21 mouse cellular contexts compared by ENCODE assay signal in the genomic region with DNA sequence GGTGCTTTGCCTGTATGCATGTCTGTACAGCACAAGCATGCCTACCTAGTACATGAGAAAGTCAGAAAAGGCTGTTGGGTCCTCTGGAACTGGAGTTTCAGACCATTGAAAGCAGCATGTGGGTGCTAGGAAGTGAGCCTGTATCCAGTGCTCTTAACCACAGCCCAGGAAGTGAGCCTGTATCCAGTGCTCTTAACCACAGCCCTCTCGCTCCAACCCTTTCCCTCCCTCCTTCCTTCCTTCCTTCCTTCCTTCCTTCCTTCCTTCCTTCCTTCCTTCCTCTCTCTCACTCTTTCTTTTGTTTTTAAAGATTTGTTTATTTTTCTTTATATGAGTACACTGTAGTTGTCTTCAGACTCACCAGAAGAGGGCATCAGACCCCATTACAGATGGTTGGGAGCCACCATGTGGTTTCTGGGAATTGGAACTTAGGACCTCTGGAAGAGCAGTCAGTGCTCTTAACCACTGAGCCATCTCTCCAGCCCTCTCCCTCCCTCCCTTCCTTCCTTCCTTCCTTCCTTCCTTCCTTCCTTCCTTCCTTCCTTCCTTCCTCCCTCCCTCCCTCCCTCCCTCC. TPM values are rescaled to one million over a fixed set of nuclear protein-coding genes. Genes with fewer than 3 reads are reported as not detected.
DNase-seq lines count a peak whose midpoint lies in the region; ATAC-seq and TF ChIP-seq lines count a peak whose summit lies in the region.
"Not testable (repeated sequence)": the region's sequence is repeated elsewhere in the genome, so short reads cannot be mapped to it uniquely, and the experiment has no call there.
"Had no signal": no experiment of that assay in that cellular context is flagged by ENCODE, and none has a peak within 500 bp of the region (broad histone marks: within the 10 kb centered on the region; RNA-seq: fewer than 3 reads in every experiment).

No protein-coding gene starts in this region.

- H3K79me2 ChIP-seq in heart, adult 2 months (replicated peaks; ENCODE audit: control insufficient read depth, insufficient read depth, low read length); macrophage (ENCODE audit: inconsistent target): not testable (repeated sequence)

- H3K4me3 ChIP-seq in heart, adult 2 months; kidney, adult 2 months (ENCODE audit: insufficient read depth, low read depth, low read length); liver, embryonic 14.5 days (ENCODE audit: insufficient read depth in 1 of 2, low read depth in 2 of 2, low read length in 2 of 2); macrophage (ENCODE audit: inconsistent target); stomach, postnatal 0 days (ENCODE audit: low read depth, low read length): not testable (repeated sequence)

- not testable (repeated sequence) for H3K27me3 ChIP-seq in heart, adult 2 months (ENCODE audit: control insufficient read depth, insufficient read depth, low read length); kidney, adult 2 months (replicated peaks; ENCODE audit: control insufficient read depth, insufficient read depth, low read length); liver, embryonic 14.5 days (ENCODE audit: control insufficient read depth, insufficient read depth, low read length); stomach, postnatal 0 days (ENCODE audit: control insufficient read depth, insufficient read depth, low read length)

- not testable (repeated sequence) for TF ChIP-seq POLR2A in heart, adult 2 months (IDR thresholded peaks at IDR 0.05; ENCODE audit: insufficient read depth, low read depth, low read length); kidney, adult 2 months (IDR thresholded peaks at IDR 0.05; ENCODE audit: low read depth, low read length)

- DNase-seq in 416B (ENCODE audit: low read depth): peak; percentile 30
- not testable (repeated sequence) for DNase-seq in heart, adult 2 months; kidney, adult 2 months; liver, embryonic 14.5 days (ENCODE audit: low read depth in 3 of 3, low spot score in 3 of 3); stomach, postnatal 0 days (ENCODE audit: low spot score)

- peak; percentile 54; the same call in 1 of the 2 replicates for ATAC-seq in common myeloid progenitor, adult 5-6 weeks (replicated peaks; ENCODE audit: low read depth, poor library complexity, severe bottlenecking)
- ATAC-seq in liver, embryonic 14.5 days (ENCODE audit: insufficient read depth); stomach, postnatal 0 days (ENCODE audit: low FRiP score, low TSS enrichment): not testable (repeated sequence)

- H3K27ac ChIP-seq in heart, adult 2 months; kidney, adult 2 months (ENCODE audit: insufficient read depth, low read depth, low read length); liver, embryonic 14.5 days; stomach, postnatal 0 days (replicated peaks): not testable (repeated sequence)
- H3K27ac ChIP-seq in macrophage: 0 out of 2 replicates have a peak overlapping the region, but pooled peaks have one; percentile 21

- not testable (repeated sequence) for H3K4me1 ChIP-seq in heart, adult 2 months (ENCODE audit: control insufficient read depth, insufficient read depth, low read length); kidney, adult 2 months (ENCODE audit: control insufficient read depth, insufficient read depth, low read length); liver, embryonic 14.5 days (replicated peaks; ENCODE audit: control insufficient read depth in 2 of 2, insufficient read depth in 2 of 2, low read length in 1 of 2); stomach, postnatal 0 days (replicated peaks; ENCODE audit: control insufficient read depth, insufficient read depth)

- peak; percentile 45 for TF ChIP-seq CTCF in heart, adult 2 months (IDR thresholded peaks at IDR 0.05)
- peak; percentile 16; the same call in 1 of the 2 replicates for TF ChIP-seq CTCF in kidney, adult 2 months (conservative IDR thresholded peaks at IDR 0.05; ENCODE audit: insufficient read depth, insufficient read length, low read depth, low read length)
- TF ChIP-seq CTCF in liver, embryonic 14.5 days (IDR thresholded peaks at IDR 0.05; ENCODE audit: low read depth): 0 out of 2 replicates have a peak, but pooled peaks have one; percentile 9
- peak; percentile 51 for TF ChIP-seq CTCF in stomach, postnatal 0 days (IDR thresholded peaks at IDR 0.05; ENCODE audit: low read depth)

- whole genome bisulfite sequencing in heart, adult 2 months: 42% methylated on average over 1 of the region's 1 CpGs
- WGBS in kidney, adult 2 months: 57% methylated on average over 1 of the region's 1 CpGs
- WGBS in liver, embryonic 14.5 days (ENCODE audit: insufficient replicate concordance): 29% methylated on average over 1 of the region's 1 CpGs
- 11% methylated on average over 1 of the region's 1 CpGs for WGBS in macrophage (ENCODE audit: missing documents)
- WGBS in stomach, postnatal 0 days: 74% methylated on average over 1 of the region's 1 CpGs

- H3K9ac ChIP-seq in heart, adult 2 months (ENCODE audit: low read depth, low read length); liver, embryonic 14.5 days (replicated peaks); stomach, postnatal 0 days (ENCODE audit: low read length): not testable (repeated sequence)

- TF ChIP-seq EP300 in heart, adult 2 months (IDR thresholded peaks at IDR 0.05; ENCODE audit: insufficient read depth, low read depth, low read length); liver, embryonic 14.5 days (IDR thresholded peaks at IDR 0.05; ENCODE audit: low read depth); stomach, postnatal 0 days (optimal IDR thresholded peaks at IDR 0.05): not testable (repeated sequence)

- not testable (repeated sequence) for H3K9me3 ChIP-seq in liver, embryonic 14.5 days (ENCODE audit: control insufficient read depth, low read length); stomach, postnatal 0 days (ENCODE audit: control insufficient read depth, low read length)

- H3K36me3 ChIP-seq in heart, adult 2 months (ENCODE audit: control insufficient read depth, insufficient read depth, low read length); kidney, adult 2 months (ENCODE audit: control insufficient read depth, insufficient read depth, low read length); liver, embryonic 14.5 days (replicated peaks; ENCODE audit: control insufficient read depth, insufficient read depth, low read depth); macrophage (ENCODE audit: inconsistent target); stomach, postnatal 0 days (ENCODE audit: control insufficient read depth, insufficient read depth, low read length): not testable (repeated sequence)

- intact Hi-C loops in heart, adult 2 months (cut with DNase I): loop anchor here (2.0 kb wide), 1 partner anchor 30 kb away; no protein-coding TSS in a partner anchor

- H3K4me2 ChIP-seq in liver, embryonic 14.5 days (ENCODE audit: low read depth); stomach, postnatal 0 days (replicated peaks; ENCODE audit: low read depth): not testable (repeated sequence)

RNA-seq across cellular contexts. Expression of a gene that starts 5.4 kb away (rescaled TPM):
- total RNA-seq in common myeloid progenitor, adult 5-6 weeks (2017): not detected in 2 replicates
- total RNA-seq in heart, adult 2 months (2021): not detected
- polyA plus RNA-seq in heart, adult 2 months (2012; rRNA removed): not detected in 2 replicates
- polyA plus RNA-seq in kidney, adult 2 months (2012; rRNA removed): not detected in 2 replicates
- polyA plus RNA-seq in liver, embryonic 14.5 days (2012; rRNA removed): not detected in 2 replicates
- not detected in 2 replicates for polyA plus RNA-seq in liver, embryonic 14.5 days (2014; fragmentation: Nextera tagmentation; extraction: Ambion mirVana)
- total RNA-seq in macrophage (2018; cell fraction: chromatin; rRNA removed): not detected
- total RNA-seq in macrophage (2018; cell fraction: cytosol; rRNA removed): not detected
- not detected for total RNA-seq in macrophage (2018; cell fraction: nucleus; rRNA removed)
- not detected in 3 replicates for polyA plus RNA-seq in macrophage (2018)
- polyA plus RNA-seq in stomach, postnatal 0 days (2015; fragmentation: Nextera tagmentation; extraction: Ambion mirVana): not detected in 2 replicates
- total RNA-seq: adrenal gland, postnatal 10 days; adrenal gland, postnatal 4 days; G1E; gastrocnemius, adult 18-20 months; gastrocnemius, postnatal 25 days; heart, postnatal 14 days; hematopoietic stem cell, adult 5-6 weeks had no signal
- polyA plus RNA-seq: CD4-positive, CD25-positive, alpha-beta regulatory T cell, adult 4 months; embryonic facial prominence, embryonic 13.5 days; forebrain, embryonic 12.5 days; forebrain, embryonic 16.5 days; G1E; heart, embryonic 10.5 days; heart, embryonic 14.5 days; hindbrain, embryonic 13.5 days had no signal

RNA-seq across cellular contexts. Expression of a gene that starts 5.4 kb away (rescaled TPM):
- total RNA-seq in common myeloid progenitor, adult 5-6 weeks (2017): not detected in 2 replicates
- total RNA-seq in heart, adult 2 months (2021): not detected
- polyA plus RNA-seq in heart, adult 2 months (2012; rRNA removed): 0.12 TPM in 1 of 2 replicates, not detected in the other
- polyA plus RNA-seq in kidney, adult 2 months (2012; rRNA removed): not detected in 2 replicates
- 0.07 and 0.08 TPM in 2 replicates for polyA plus RNA-seq in liver, embryonic 14.5 days (2012; rRNA removed)
- polyA plus RNA-seq in liver, embryonic 14.5 days (2014; fragmentation: Nextera tagmentation; extraction: Ambion mirVana): not detected in 2 replicates
- not detected for total RNA-seq in macrophage (2018; cell fraction: chromatin; rRNA removed)
- not detected for total RNA-seq in macrophage (2018; cell fraction: cytosol; rRNA removed)
- not detected for total RNA-seq in macrophage (2018; cell fraction: nucleus; rRNA removed)
- not detected in 3 replicates for polyA plus RNA-seq in macrophage (2018)
- 0.10 and 0.18 TPM in 2 replicates for polyA plus RNA-seq in stomach, postnatal 0 days (2015; fragmentation: Nextera tagmentation; extraction: Ambion mirVana)
- total RNA-seq: adrenal gland, postnatal 10 days; adrenal gland, postnatal 4 days; gastrocnemius, adult 18-20 months; gastrocnemius, postnatal 25 days; heart, postnatal 14 days; hematopoietic stem cell, adult 5-6 weeks had no signal
- polyA plus RNA-seq: CD4-positive, CD25-positive, alpha-beta regulatory T cell, adult 4 months; G1E had no signal

RNA-seq across cellular contexts. Expression of a gene that starts 17.9 kb away (rescaled TPM):
- 10.9 and 19.5 TPM in 2 replicates for total RNA-seq in common myeloid progenitor, adult 5-6 weeks (2017)
- under 1 TPM; 0.65 to 0.89 TPM for total RNA-seq in heart, adult 2 months (2021)
- polyA plus RNA-seq in heart, adult 2 months (2012; rRNA removed): 0.80 and 1.6 TPM in 2 replicates
- 2.4 and 3.7 TPM in 2 replicates for polyA plus RNA-seq in kidney, adult 2 months (2012; rRNA removed)
- 25.2 and 25.5 TPM in 2 replicates for polyA plus RNA-seq in liver, embryonic 14.5 days (2012; rRNA removed)
- 12.0 and 12.2 TPM in 2 replicates for polyA plus RNA-seq in liver, embryonic 14.5 days (2014; fragmentation: Nextera tagmentation; extraction: Ambion mirVana)
- 10 to 100 TPM in 9 of 26 experiments, 1 to 10 TPM in 17; 3.8 to 35.1 (median 7.7) TPM for total RNA-seq in macrophage (2018; cell fraction: chromatin; rRNA removed)
- total RNA-seq in macrophage (2018; cell fraction: cytosol; rRNA removed): 1 to 10 TPM in 24 of 26 experiments, under 1 TPM in 2; 0.82 to 5.0 (median 1.7) TPM
- total RNA-seq in macrophage (2018; cell fraction: nucleus; rRNA removed): 10 to 100 TPM in 2 of 26 experiments, 1 to 10 TPM in 24; 2.1 to 30.2 (median 5.0) TPM
- polyA plus RNA-seq in macrophage (2018): 1.3 to 6.1 TPM (median 4.1 TPM) in 3 replicates
- polyA plus RNA-seq in stomach, postnatal 0 days (2015; fragmentation: Nextera tagmentation; extraction: Ambion mirVana): 5.4 and 5.7 TPM in 2 replicates

RNA-seq across cellular contexts. Expression of a gene that starts 18.0 kb away (rescaled TPM):
- 39.5 and 43.8 TPM in 2 replicates for total RNA-seq in common myeloid progenitor, adult 5-6 weeks (2017)
- 1 to 10 TPM; 7.8 to 9.2 TPM for total RNA-seq in heart, adult 2 months (2021)
- 5.8 and 6.6 TPM in 2 replicates for polyA plus RNA-seq in heart, adult 2 months (2012; rRNA removed)
- 8.4 and 10.6 TPM in 2 replicates for polyA plus RNA-seq in kidney, adult 2 months (2012; rRNA removed)
- 15.3 and 19.0 TPM in 2 replicates for polyA plus RNA-seq in liver, embryonic 14.5 days (2012; rRNA removed)
- polyA plus RNA-seq in liver, embryonic 14.5 days (2014; fragmentation: Nextera tagmentation; extraction: Ambion mirVana): 45.1 and 51.4 TPM in 2 replicates
- 10 to 100 TPM in 25 of 26 experiments, 1 to 10 TPM in 1; 10.0 to 45.1 (median 24.6) TPM for total RNA-seq in macrophage (2018; cell fraction: chromatin; rRNA removed)
- total RNA-seq in macrophage (2018; cell fraction: cytosol; rRNA removed): 10 to 100 TPM in 13 of 26 experiments, 1 to 10 TPM in 13; 5.8 to 16.2 (median 9.8) TPM
- 10 to 100 TPM; 11.1 to 48.3 (median 21.5) TPM for total RNA-seq in macrophage (2018; cell fraction: nucleus; rRNA removed)
- polyA plus RNA-seq in macrophage (2018): 10.4 to 13.5 TPM (median 12.6 TPM) in 3 replicates
- 39.1 and 41.0 TPM in 2 replicates for polyA plus RNA-seq in stomach, postnatal 0 days (2015; fragmentation: Nextera tagmentation; extraction: Ambion mirVana)

RNA-seq across cellular contexts. Expression of a gene that starts 18.4 kb away (rescaled TPM):
- total RNA-seq in common myeloid progenitor, adult 5-6 weeks (2017): under 0.01 TPM in 1 of 2 replicates, not detected in the other
- 1 to 10 TPM; 1.6 to 2.4 TPM for total RNA-seq in heart, adult 2 months (2021)
- polyA plus RNA-seq in heart, adult 2 months (2012; rRNA removed): 2.6 and 3.6 TPM in 2 replicates
- 4.9 and 6.5 TPM in 2 replicates for polyA plus RNA-seq in kidney, adult 2 months (2012; rRNA removed)
- polyA plus RNA-seq in liver, embryonic 14.5 days (2012; rRNA removed): 0.70 and 0.95 TPM in 2 replicates
- 1.3 and 1.5 TPM in 2 replicates for polyA plus RNA-seq in liver, embryonic 14.5 days (2014; fragmentation: Nextera tagmentation; extraction: Ambion mirVana)
- total RNA-seq in macrophage (2018; cell fraction: chromatin; rRNA removed): not detected
- total RNA-seq in macrophage (2018; cell fraction: cytosol; rRNA removed): not detected
- total RNA-seq in macrophage (2018; cell fraction: nucleus; rRNA removed): not detected
- polyA plus RNA-seq in macrophage (2018): not detected in 3 replicates
- 2.2 and 3.4 TPM in 2 replicates for polyA plus RNA-seq in stomach, postnatal 0 days (2015; fragmentation: Nextera tagmentation; extraction: Ambion mirVana)
- total RNA-seq: hematopoietic stem cell, adult 5-6 weeks had no signal
- polyA plus RNA-seq: G1E had no signal
